ENCODE assay signal across 8 mouse cellular contexts in the genomic region with DNA sequence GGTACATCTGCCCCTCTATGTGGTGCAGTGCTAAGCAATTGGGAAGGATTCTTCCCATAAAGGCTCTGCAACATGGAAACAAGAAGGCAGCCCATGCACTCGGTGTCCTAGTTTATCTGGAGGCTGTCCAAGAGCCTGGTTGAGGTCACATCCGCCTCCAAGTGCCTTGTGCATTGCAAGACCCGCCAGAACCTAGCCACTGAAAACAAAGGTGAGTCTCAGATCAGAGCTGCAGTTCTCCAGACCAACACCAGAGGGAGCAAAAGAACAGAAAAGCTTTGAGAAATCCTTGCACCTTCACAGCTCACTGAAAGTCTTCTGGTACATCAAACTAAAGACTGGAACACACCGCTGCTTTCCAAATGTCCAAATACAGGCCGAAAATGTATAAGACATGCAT. TPM values are rescaled to one million over a fixed set of nuclear protein-coding genes. Genes with fewer than 3 reads are reported as not detected.
DNase-seq lines count a peak whose midpoint lies in the region; TF ChIP-seq lines count a peak whose summit lies in the region.

No protein-coding gene starts in this region.

- H3K4me3 ChIP-seq in gastrocnemius, adult 2 months: no peak overlapping the region

- no peak overlapping the region for H3K27ac ChIP-seq in gastrocnemius, adult 2 months

- DNase-seq in A20 (ENCODE audit: low read depth, low spot score): peak; percentile 74
- DNase-seq in Muller cell, postnatal 12 days (ENCODE audit: inconsistent ontology term): peak; percentile 62
- DNase-seq in cerebellum, adult 9-10 months: peak; percentile 93
- peak; percentile 52 for DNase-seq in gastrocnemius, adult 2 months
- peak; percentile 69 to 86 for DNase-seq in kidney, postnatal 25 days
- DNase-seq in lung, adult 18-20 months: peak; percentile 65 to 74
- DNase-seq in retina, postnatal 7 days (ENCODE audit: low read depth, low spot score): peak; percentile 74
- DNase-seq in urinary bladder, postnatal 10 days (ENCODE audit: low spot score): peak; percentile 31

- intact Hi-C loops in gastrocnemius, adult 2 months (cut with DNase I): loop anchor here (1.0 kb wide), 2 partner anchors 84 to 169 kb away; no protein-coding TSS in a partner anchor

- peak; percentile 98 for TF ChIP-seq CTCF in gastrocnemius, adult 2 months (IDR thresholded peaks at IDR 0.05)

RNA-seq across cellular contexts. Expression of gene Ttc9, which starts 11.7 kb away (rescaled TPM):
- total RNA-seq in gastrocnemius, adult 2 months (2021): 1 to 10 TPM; 5.1 to 9.5 TPM

RNA-seq across cellular contexts. Expression of gene Med6, which starts 24.5 kb away (rescaled TPM):
- total RNA-seq in gastrocnemius, adult 2 months (2021): 10 to 100 TPM; 11.9 to 13.2 TPM

RNA-seq across cellular contexts. Expression of gene Adam21, which starts 51.0 kb away (rescaled TPM):
- not detected for total RNA-seq in gastrocnemius, adult 2 months (2021)

Comparison
In these comparisons a context has a peak if more than half of its experiments do, and no peak if none do; other contexts are left out.
1. DNase-seq: peak in every context shown above with its lines; median percentile 93 in cerebellum, adult 9-10 months; 78 in kidney, postnatal 25 days; 74 in A20; 74 in retina, postnatal 7 days; 70 in lung, adult 18-20 months; 62 in Muller cell, postnatal 12 days; 52 in gastrocnemius, adult 2 months; 31 in urinary bladder, postnatal 10 days.